Mouse (Mus musculus) kidney, adult 18-20 months (tissue): ENCODE measurements around the gene Nol11.

Experiments used
- DNase-seq: peaks from one replicate; pipeline ENCODE4 v3.0.0; 2021

The Nol11 gene

DNA sequence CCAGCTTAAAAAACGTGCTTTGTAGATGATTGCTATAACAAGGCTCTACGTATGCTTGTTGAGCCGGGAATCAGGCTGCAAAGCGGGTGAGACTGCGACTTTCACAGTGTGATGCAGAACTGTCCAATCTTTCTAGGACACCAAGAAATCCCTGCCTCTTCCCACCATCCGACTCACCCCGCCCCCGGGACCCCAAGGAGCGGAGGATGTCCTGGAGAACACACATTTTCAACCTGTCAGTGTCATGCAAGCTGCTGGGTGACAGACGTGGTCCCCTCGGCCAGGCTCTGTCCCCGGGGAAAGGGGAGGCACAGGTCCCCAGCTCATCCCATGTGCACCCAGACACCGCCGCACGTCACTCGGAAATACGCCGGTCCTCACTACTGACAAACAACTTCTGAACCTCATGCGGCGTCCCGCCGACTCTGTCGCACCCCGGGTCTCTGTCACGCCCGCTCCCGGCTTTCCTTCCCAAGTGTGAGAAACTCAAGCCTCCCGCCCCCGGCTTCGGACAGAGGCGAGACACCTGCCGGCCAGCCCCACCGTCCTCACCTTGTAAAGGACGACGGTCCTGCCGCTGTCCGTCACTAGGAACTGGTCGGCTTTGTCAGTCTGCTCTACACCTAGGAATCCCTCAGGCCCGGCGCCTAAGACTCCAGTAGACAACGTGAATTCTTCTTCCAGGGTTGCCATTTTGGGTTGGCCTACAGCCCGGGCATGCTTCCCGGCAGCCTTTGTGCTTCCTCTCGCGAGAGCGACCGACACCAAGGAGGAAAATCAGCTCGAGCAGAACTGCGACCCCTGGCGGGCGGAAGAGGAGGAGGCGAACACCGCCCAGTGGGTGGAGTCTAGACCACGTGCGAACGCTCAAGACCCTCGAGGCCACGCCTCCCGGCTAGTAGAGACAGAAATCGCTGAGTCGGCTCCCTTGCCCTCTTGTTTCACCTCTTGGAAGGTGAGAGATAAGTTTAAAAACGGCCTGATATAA is at the start of gene Nol11:
Gene Nol11 (minus strand): TSS at position 817 of the 988 bp plus-strand sequence.
- peak; percentile 100 for DNase-seq

DNA sequence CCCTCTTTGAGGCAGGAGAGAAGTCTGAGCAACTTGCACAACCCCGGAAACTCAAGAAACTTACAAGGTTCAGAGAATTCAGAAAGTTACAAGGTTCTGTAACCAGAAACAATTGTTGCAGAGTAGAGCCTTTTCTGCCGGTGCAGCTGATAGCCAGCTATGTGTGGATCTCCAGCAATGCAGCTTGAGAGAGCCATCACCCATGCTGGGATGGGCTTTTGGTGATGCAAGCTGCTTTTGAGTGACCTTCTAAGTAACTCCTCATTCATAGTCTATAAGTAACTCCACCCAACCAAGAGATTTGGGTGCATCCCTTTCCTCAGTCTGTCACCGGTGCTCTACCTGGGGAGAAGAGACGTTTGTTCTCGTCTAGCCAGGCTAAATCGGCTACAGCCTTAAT is 49.3 kb upstream of the Nol11 start:
- no peak for DNase-seq

GRCm38 (mm10) chr11:107237532-107237931 is 48.4 kb upstream of the Nol11 start:
- no peak for DNase-seq

DNA sequence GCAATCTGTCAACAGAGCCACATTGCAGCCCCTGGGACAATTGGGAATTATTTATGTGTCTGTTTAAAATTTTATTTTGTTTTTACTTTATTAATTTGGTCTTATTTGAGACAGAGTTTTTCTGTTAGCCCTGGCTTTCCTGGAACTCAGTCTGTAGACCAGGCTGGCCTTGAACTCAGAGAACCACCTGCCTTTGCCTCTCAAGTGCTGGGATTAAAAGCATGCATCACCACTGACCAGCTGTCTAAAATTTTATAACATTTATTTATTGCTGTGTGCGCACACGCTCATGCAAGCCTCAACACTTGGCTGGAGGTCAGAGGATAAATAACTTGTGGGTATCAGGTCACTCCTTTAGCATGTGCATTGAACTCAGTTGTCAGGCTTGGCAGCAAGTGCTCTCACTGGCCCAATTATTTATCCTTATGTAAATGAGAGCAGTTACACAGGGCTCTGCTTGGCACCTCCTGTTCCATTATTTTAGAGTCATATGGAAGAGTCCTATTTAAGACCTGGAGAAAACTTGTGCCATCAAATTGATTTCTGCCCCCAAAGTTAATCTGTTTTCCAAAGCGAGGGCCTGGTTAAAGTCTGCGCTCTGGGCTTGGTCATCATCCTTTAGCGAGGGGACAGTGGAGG is 44.2 kb upstream of the Nol11 start:
- no peak for DNase-seq

DNA sequence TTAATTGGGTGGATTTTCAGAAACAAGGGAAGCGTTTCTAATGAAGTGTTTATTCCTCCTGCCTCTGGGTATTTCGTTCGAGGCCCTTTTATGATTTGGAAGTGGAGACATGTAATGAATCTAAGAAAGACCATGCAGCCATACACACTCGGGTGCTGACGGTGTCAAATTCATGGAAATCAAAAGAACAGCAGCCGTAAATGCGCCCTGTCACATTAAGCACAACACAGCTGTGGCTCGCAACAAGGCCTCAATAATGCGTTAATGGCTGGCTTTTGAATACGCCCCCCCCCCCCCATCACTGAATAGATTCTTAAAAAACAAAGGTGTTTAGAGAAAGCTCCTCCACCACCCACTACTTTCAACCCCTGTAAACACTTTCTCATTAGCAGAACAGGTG is 40.9 kb upstream of the Nol11 start:
- DNase-seq: no peak

GRCm38 (mm10) chr11:107226431-107226830 is 37.2 kb upstream of the Nol11 start:
- DNase-seq: no peak

GRCm38 (mm10) chr11:107226013-107226412 is 36.8 kb upstream of the Nol11 start:
- DNase-seq: no peak

DNA sequence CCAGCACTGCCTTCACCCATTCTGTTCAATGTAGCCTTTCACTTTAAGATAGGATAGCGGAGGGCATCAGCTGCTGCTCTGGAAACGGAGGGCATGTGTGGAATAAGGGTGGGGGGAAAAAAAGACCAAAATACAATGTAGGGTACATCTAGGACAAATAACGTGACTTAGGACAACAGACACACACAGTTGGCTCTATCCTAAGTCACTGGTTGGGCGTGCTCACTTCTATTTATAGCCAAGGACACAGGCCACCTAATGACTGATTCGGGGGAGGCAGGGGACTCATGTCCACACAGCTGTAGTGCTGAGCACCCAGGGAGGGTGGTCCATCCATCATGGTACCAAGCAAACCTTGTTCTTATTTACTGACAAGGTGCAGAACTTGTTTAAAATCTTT is 36.1 kb upstream of the Nol11 start:
- no peak for DNase-seq

- no peak for DNase-seq
Measured at GRCm38 (mm10) chr11:107223667-107224214, 34.6 kb upstream of the Nol11 start.

DNA sequence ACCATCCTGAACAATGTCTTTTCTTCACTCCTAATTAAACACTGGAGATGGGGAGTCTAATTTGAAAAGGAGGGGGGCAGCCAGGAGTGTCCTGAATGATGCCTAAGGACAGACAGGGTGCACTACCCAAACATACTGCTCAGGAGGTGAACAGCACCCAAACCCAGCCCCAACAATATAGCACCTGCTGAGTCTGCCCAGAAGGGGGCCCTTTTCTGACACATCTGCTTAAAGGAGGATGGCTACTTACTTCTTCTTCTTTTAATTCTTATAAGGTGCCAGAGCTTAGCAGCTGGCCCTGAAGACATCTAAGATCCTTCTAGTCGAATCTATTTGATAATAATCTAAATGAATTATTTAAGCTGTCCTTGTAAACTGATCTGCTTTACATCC is 34.0 kb upstream of the Nol11 start:
- DNase-seq: no peak

GRCm38 (mm10) chr11:107222531-107223168 is 33.5 kb upstream of the Nol11 start:
- DNase-seq: no peak

DNA sequence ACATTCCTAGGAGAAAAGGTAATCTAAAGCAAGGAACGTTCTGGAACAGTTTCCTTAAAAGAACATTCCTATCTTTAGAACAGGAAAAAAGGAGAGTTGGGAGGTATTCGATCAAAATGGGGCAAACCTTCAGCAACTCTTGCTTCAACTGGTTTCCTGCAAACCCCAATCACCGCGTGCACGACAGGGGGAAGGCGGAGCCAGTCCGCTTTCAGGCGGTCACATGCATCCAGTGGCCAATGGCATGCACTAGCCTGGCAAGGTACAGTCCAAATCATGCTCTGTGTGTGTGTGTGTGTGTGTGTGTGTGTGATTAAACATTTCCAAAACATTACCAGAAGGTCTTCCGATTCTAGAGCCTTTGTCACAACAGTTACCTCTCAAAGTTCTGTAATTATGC is 25.9 kb upstream of the Nol11 start:
- DNase-seq: no peak

DNA sequence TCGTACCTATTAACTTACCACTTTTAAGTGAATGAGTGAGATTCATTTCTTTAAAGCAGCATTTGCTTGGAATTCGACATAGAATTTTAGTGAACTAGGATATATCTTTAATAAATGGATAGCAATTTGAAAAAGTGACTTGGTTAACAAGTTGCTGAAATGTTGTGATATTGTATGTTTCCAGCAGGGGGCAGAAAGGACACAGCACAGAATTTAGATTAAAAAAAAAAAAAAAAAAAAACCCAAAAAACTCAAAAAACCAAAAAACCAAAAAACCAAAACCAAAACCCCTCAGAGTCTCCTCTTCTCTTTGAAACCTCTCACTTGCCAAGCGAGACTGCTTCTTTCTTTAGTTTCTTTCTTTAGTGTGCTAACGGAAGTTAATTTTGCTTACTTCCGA is 24.6 kb upstream of the Nol11 start:
- no peak for DNase-seq

GRCm38 (mm10) chr11:107209818-107210217 is 20.6 kb upstream of the Nol11 start:
- no peak for DNase-seq

DNA sequence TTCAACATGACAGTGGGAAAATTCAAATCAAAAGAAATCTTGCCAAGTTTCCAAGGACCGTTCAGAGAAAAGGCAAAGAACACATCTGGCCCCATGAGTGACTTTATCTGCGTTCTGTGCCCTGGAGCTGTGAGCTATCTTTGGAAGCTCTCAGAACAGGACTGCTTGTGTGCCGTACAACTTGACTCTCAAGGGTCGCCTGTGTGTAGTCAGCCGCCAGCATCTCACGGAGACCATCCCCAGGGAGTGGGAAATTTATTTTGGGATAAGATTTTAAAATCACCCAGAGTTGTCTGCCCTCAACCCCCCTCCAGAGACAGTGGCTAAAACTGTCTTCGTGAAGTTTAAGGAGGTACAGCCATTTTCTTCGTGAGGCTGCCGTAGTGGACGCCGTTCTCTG is 12.6 kb upstream of the Nol11 start:
- DNase-seq: no peak

DNA sequence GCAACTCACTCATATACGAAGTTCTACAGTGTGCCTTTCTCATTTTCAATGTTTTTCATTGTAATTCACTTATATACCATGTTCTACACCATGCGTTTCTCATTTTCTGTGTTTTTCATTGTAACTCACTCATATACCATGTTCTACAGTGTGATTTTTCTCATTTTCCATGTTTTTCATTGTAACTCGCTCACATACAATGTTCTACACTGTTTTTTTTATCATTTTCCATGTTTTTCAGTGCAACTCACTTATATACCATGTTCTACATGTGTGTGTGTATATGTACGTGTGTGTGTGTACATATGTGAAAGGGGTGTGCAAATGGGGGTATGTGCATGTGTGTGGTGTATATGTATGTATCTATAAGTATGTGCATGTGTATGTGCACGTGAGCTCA is 10.1 kb upstream of the Nol11 start:
- no peak for DNase-seq

DNA sequence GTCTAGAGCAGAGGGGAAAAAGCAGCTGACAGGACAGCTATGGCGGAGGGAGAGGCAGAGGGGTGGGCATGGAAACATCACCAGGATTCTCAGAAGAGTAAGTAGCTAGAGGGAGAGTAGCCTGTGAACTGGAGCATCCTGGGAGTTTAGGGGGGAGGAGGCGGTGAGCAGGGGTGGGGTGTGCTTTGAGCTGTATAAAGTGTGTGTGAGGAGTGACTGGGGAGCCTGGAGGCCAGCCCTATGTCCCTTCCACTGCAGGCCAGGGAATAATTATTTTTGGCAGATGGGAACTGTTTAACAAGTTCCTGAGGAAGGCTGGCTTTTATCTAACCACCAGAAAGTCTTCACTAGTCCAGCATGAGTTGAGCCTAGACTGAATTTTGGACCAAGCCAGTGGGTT is 6.2 kb upstream of the Nol11 start:
- no peak for DNase-seq

GRCm38 (mm10) chr11:107190376-107190775 is 1.2 kb upstream of the Nol11 start:
- no peak for DNase-seq

DNA sequence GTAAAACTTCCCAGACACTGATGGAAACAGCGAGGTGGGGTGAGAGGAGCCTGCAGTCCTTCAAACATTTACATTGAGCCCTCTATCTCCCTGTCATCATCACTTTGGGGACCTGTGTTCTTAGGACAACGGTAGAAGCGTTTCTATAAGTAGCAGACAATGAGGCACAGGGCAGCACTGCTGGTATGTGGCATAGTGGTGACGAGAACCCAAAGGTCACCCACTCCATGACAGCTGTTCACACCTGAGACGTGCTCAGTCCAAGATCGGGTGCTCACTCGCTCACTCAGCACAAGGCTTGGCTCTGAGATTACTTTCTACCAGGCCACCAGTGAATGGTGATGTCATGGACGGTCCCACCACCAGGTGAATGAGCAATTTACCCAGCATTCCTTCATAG is 5.4 kb downstream of the Nol11 start:
- DNase-seq: no peak

DNA sequence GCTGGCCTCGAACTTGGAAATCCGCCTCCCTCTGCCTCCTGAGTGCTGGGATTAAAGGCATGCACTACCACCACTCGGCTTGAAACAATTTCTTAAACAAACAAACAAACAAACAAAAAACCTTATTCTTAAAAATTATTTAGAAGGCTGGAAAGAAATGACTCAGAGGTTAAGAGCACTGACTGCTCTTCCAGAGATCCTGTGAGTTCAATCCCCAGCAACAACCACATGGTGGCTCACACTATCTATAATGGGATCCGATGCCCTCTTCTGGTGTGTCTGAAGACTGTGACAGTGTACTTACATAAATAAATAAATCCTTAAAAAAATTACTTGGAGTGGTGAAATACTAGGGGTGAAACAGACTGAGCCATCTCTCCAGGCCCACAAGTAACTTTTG is 28.0 kb downstream of the Nol11 start:
- DNase-seq: no peak

GRCm38 (mm10) chr11:107159034-107159433 is 30.1 kb downstream of the Nol11 start:
- no peak for DNase-seq

GRCm38 (mm10) chr11:107156977-107157642 is 32.1 kb downstream of the Nol11 start:
- DNase-seq: no peak

DNA sequence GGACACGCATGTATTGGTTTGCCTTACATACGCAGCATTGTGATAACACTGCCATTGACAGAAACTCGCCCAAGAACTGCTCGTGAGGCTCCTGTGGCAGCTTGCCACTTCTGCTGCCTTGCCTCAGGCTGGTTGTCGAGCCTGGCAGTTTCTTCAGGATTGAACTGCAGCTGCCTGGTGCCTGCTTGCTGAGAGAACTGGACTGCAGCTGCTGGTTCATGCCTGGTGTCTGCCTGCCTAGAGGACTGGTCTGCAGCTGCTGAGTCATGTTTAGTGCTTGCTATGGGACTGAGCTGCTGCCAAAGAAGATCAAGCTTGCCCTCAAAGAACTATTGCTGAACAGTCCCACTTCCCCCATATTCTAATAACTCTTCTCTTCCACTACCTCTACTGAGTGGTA is 33.9 kb downstream of the Nol11 start:
- no peak for DNase-seq
